Mouse (Mus musculus) midbrain, embryonic 11.5 days (tissue): ENCODE data around the gene Hoxa5. TPM values are rescaled to one million over a fixed set of nuclear protein-coding genes. Genes with fewer than 3 reads are reported as not detected.
A peak's percentile ranks its signal among the peaks of the same experiment; 100 is the strongest.

Experiments used
- ATAC-seq: fragments of 200-750 bp; cut with Nextera tagmentation; 2 replicates; pipeline ENCODE4 v1.8.0; 2017; ENCODE audit warnings: moderate TSS enrichment, moderate library complexity; ENCODE audit not compliant: low FRiP score
- DNase-seq: peaks from one replicate; pipeline ENCODE4 v3.0.0; 2015; ENCODE audit warnings: low spot score; ENCODE audit errors: missing footprints
- H3K27ac ChIP-seq: fragments of 300-500 bp; sonication (generic); 2 replicates; pipeline ENCODE4 v1.5.1; 2014; ENCODE audit warnings: low read depth, low read length
- H3K27me3 ChIP-seq: fragments of 300-500 bp; sonication (generic); 2 replicates; pipeline ENCODE4 v1.6.1; 2014; ENCODE audit warnings: mild to moderate bottlenecking, low read length, moderate library complexity, mixed read lengths; ENCODE audit not compliant: control insufficient read depth, insufficient read depth
- H3K36me3 ChIP-seq: fragments of 300-500 bp; sonication (generic); 2 replicates; pipeline ENCODE4 v1.6.1; 2014; ENCODE audit warnings: mild to moderate bottlenecking, low read length, moderate library complexity, mixed read lengths; ENCODE audit not compliant: control insufficient read depth, insufficient read depth
- H3K4me1 ChIP-seq: fragments of 300-500 bp; sonication (generic); 2 replicates; pipeline ENCODE4 v1.6.1; 2014; ENCODE audit warnings: low read length; ENCODE audit not compliant: control insufficient read depth, insufficient read depth
- H3K4me2 ChIP-seq: fragments of 300-500 bp; sonication (generic); 2 replicates; pipeline ENCODE4 v1.6.1; 2014; ENCODE audit warnings: mild to moderate bottlenecking, moderate library complexity
- H3K4me3 ChIP-seq: fragments of 300-500 bp; sonication (generic); 2 replicates; pipeline ENCODE4 v1.5.1; 2014; ENCODE audit warnings: low read depth, low read length
- H3K9ac ChIP-seq: fragments of 300-500 bp; sonication (generic); 2 replicates; pipeline ENCODE4 v1.6.1; 2014; ENCODE audit warnings: low read length
- H3K9me3 ChIP-seq: fragments of 300-500 bp; sonication (generic); 2 replicates; pipeline ENCODE4 v1.6.1; 2016; ENCODE audit warnings: low read length; ENCODE audit not compliant: control insufficient read depth
- WGBS: fragments of 180-500 bp; shearing (Covaris S2); extraction: QIAGEN DNeasy Blood & Tissue Kit; methylation state at CpG from one replicate; pipeline ENCODE4 v1.1.7; 2014; 5-methylcytosine and 5-hydroxymethylcytosine counted together
- polyA plus RNA-seq: library from polyadenylated mRNA; unstranded; fragments of >200 nt; fragmentation: Nextera tagmentation; extraction: Ambion mirVana; gene quantifications from 2 replicates; pipeline ENCODE4 v1.2.1, GENCODE M21; 2014

The Hoxa5 gene
- polyA plus RNA-seq, 1 experiment from 2014 or later: not detected

- Histone ChIP-seq H3K4me3 (no peak overlapping the region), H3K36me3 (no peaks in the 10 kb centered on the region), H3K27ac (no peak overlapping the region), H3K4me1 (no peaks in the 10 kb centered on the region; the same call in 1 of the 2 replicates), H3K9ac (no peak overlapping the region), H3K27me3 (peaks cover 95% of the 10 kb centered on the region), H3K9me3 (no peaks in the 10 kb centered on the region), H3K4me2 (no peak overlapping the region)
- WGBS: 19% methylated on average over 6 of the region's 6 CpGs
- ATAC-seq (no peak), DNase-seq (no peak)
Measured at GRCm38 (mm10) chr6:52235866-52236265, 31.5 kb upstream of the Hoxa5 start.

- no peaks in the 10 kb centered on the region for H3K9me3 ChIP-seq
- no peak overlapping the region for H3K4me2 ChIP-seq
- WGBS: 26% methylated on average over 9 of the region's 9 CpGs
- ATAC-seq (no peak), DNase-seq (no peak)
- no peaks in the 10 kb centered on the region; the same call in 1 of the 2 replicates for H3K4me1 ChIP-seq
- H3K27ac ChIP-seq: no peak overlapping the region
- no peak overlapping the region for H3K4me3 ChIP-seq
- no peak overlapping the region for H3K9ac ChIP-seq
- H3K36me3 ChIP-seq: no peaks in the 10 kb centered on the region
- H3K27me3 ChIP-seq: peaks cover 95% of the 10 kb centered on the region
Measured at GRCm38 (mm10) chr6:52235267-52235666, 30.9 kb upstream of the Hoxa5 start.

- H3K4me1 ChIP-seq: no peaks in the 10 kb centered on the region; the same call in 1 of the 2 replicates
- no peak overlapping the region for H3K4me2 ChIP-seq
- DNase-seq (no peak), ATAC-seq (no peak)
- H3K36me3 ChIP-seq: no peaks in the 10 kb centered on the region
- WGBS: 2% methylated on average over 63 of the region's 68 CpGs
- H3K9me3 ChIP-seq: no peaks in the 10 kb centered on the region
- H3K4me3 ChIP-seq: no peak overlapping the region
- H3K9ac ChIP-seq: no peak overlapping the region
- peaks cover 95% of the 10 kb centered on the region for H3K27me3 ChIP-seq
- H3K27ac ChIP-seq: no peak overlapping the region
Measured at GRCm38 (mm10) chr6:52234428-52235140, 30.2 kb upstream of the Hoxa5 start.

- H3K9ac ChIP-seq: no peak overlapping the region
- no peaks in the 10 kb centered on the region for H3K36me3 ChIP-seq
- H3K4me3 ChIP-seq: no peak overlapping the region
- WGBS: 1% methylated on average over 69 of the region's 70 CpGs
- ATAC-seq (no peak), DNase-seq (no peak)
- no peak overlapping the region for H3K27ac ChIP-seq
- H3K4me1 ChIP-seq: no peaks in the 10 kb centered on the region; the same call in 1 of the 2 replicates
- H3K9me3 ChIP-seq: no peaks in the 10 kb centered on the region
- peaks cover 95% of the 10 kb centered on the region for H3K27me3 ChIP-seq
- no peak overlapping the region for H3K4me2 ChIP-seq
Measured at GRCm38 (mm10) chr6:52233546-52234427, 29.4 kb upstream of the Hoxa5 start.

- H3K4me3 ChIP-seq: no peak overlapping the region
- H3K4me1 ChIP-seq: no peaks in the 10 kb centered on the region; the same call in 1 of the 2 replicates
- ATAC-seq (no peak), DNase-seq (peak; percentile 97)
- WGBS: under 1% methylated on average over 23 of the region's 23 CpGs
- no peaks in the 10 kb centered on the region for H3K9me3 ChIP-seq
- no peak overlapping the region for H3K4me2 ChIP-seq
- H3K9ac ChIP-seq: no peak overlapping the region
- peaks cover 94% of the 10 kb centered on the region for H3K27me3 ChIP-seq
- H3K36me3 ChIP-seq: no peaks in the 10 kb centered on the region
- H3K27ac ChIP-seq: no peak overlapping the region
Measured at GRCm38 (mm10) chr6:52232984-52233545, 28.7 kb upstream of the Hoxa5 start.

GRCm38 (mm10) chr6:52232568-52232965 is 28.2 kb upstream of the Hoxa5 start:
- Histone ChIP-seq H3K27ac (no peak overlapping the region), H3K9me3 (no peaks in the 10 kb centered on the region), H3K4me3 (no peak overlapping the region), H3K4me2 (no peak overlapping the region), H3K27me3 (peaks cover 93% of the 10 kb centered on the region), H3K9ac (no peak overlapping the region), H3K4me1 (no peaks in the 10 kb centered on the region; the same call in 1 of the 2 replicates), H3K36me3 (no peaks in the 10 kb centered on the region)
- ATAC-seq (no peak), DNase-seq (peak; percentile 97)
- WGBS: 1% methylated on average over 18 of the region's 18 CpGs

- peak; percentile 96 for DNase-seq
- WGBS: 1% methylated on average over 18 of the region's 18 CpGs
- no peak for ATAC-seq
- Histone ChIP-seq H3K4me2 (no peak overlapping the region), H3K27ac (no peak overlapping the region), H3K36me3 (no peaks in the 10 kb centered on the region), H3K27me3 (peaks cover 93% of the 10 kb centered on the region), H3K9me3 (no peaks in the 10 kb centered on the region), H3K9ac (no peak overlapping the region), H3K4me1 (no peaks in the 10 kb centered on the region; the same call in 1 of the 2 replicates), H3K4me3 (no peak overlapping the region)
Measured at GRCm38 (mm10) chr6:52231885-52232567, 27.6 kb upstream of the Hoxa5 start.

- H3K27me3 ChIP-seq: peaks cover 93% of the 10 kb centered on the region
- no peak within 1 kb of the TSS for H3K27ac ChIP-seq
- no peak within 1 kb of the TSS for H3K9ac ChIP-seq
- H3K36me3 ChIP-seq: no peaks in the 10 kb centered on the region
- no peaks in the 10 kb centered on the region for H3K9me3 ChIP-seq
- DNase-seq (peak; percentile 96), ATAC-seq (no peak)
- H3K4me3 ChIP-seq: no peak within 1 kb of the TSS
- H3K4me1 ChIP-seq: no peaks in the 10 kb centered on the region; the same call in 1 of the 2 replicates
- 1% methylated on average over 27 of the region's 36 CpGs for whole genome bisulfite sequencing
- H3K4me2 ChIP-seq: no peak within 1 kb of the TSS
Measured at GRCm38 (mm10) chr6:52230516-52231165, 26.3 kb upstream of the Hoxa5 start, which contains the start of gene Hoxa9. Gene Hoxa9, minus strand, starts transcription at chr6:52231089.
